Mouse (Mus musculus): Measurements from ENCODE around the gene Rnaseh2c.

DNA sequence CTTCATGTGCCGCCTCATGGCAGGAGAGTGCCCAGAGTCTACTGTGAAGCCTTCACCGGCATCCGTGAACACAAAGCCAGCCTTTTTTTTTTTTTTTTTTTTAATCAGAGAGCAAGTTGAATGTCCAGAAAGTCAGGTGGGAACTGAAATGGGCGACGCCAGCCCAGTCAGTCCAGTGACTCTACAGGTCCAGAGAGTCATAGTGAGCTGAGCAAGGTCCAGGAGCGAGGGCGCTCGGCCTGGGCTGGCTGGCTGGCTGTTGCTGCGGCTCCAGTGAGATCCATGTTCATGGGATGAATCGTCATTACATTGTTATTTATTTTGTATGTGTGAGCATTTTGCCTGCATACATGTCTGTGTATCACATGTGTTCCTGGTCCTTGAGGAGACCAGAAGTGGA is 38.9 kb upstream of the Rnaseh2c start:
- TF ChIP-seq CTCF (IDR thresholded peaks at IDR 0.05) (no peak), EP300 (IDR thresholded peaks at IDR 0.05) (no peak)
